Mouse (Mus musculus): ENCODE measurements around the gene Tmem69. TPM values are rescaled to one million over a fixed set of nuclear protein-coding genes. Genes with fewer than 3 reads are reported as not detected.

The Tmem69 gene
- total RNA-seq (2014; fragmentation: Nextera tagmentation) (40.3 and 44.1 TPM in 2 replicates), total RNA-seq (2017) (16.1 and 21.7 TPM in 2 replicates)

DNA sequence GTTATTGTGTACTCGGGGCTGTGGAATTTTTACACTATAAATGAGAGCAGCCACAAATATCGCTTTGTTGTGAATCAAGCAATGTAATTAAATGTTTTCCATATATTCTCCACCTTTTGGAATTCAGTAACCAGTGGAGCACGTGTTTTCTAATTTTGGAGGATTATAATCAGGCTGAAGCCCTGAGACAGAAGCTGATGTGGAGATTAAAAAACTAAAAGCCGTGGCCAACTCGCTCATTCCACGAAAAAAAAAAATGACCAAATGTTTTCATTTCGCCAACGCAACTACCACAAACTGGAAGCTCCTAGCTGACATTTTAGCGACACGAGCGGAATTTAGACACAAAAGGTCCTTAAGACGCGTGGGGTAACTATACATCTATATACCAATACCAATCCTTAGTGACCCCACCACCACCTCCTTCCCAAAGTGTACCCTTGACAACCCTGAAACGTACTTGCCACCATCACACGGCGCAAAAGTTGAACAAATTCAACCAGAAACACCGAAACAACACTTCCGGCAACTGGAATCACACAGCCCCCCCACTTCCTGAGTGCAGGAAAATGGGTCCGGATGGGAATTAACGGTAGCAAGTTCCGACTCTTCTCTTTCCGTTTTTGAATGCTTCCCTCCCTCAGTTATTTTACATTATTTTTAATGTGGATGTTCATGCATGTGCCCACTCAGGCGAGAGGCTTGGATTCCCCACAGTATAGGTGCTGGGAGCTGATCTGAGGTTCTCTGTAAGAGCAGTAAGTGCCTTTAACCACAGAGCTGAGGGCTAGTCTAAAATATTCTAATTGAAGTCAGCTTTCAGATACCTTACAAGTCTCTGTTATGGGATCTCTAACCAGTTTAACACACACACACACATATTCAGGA lies at the start of gene Tmem69:
TSS of gene Tmem69 (minus strand) at position 524 of the 888 bp plus-strand sequence.
- peak; percentile 23; the same call in 1 of the 2 replicates for ATAC-seq (replicated peaks; ENCODE audit: low FRiP score, low TSS enrichment, poor library complexity, severe bottlenecking)

DNA sequence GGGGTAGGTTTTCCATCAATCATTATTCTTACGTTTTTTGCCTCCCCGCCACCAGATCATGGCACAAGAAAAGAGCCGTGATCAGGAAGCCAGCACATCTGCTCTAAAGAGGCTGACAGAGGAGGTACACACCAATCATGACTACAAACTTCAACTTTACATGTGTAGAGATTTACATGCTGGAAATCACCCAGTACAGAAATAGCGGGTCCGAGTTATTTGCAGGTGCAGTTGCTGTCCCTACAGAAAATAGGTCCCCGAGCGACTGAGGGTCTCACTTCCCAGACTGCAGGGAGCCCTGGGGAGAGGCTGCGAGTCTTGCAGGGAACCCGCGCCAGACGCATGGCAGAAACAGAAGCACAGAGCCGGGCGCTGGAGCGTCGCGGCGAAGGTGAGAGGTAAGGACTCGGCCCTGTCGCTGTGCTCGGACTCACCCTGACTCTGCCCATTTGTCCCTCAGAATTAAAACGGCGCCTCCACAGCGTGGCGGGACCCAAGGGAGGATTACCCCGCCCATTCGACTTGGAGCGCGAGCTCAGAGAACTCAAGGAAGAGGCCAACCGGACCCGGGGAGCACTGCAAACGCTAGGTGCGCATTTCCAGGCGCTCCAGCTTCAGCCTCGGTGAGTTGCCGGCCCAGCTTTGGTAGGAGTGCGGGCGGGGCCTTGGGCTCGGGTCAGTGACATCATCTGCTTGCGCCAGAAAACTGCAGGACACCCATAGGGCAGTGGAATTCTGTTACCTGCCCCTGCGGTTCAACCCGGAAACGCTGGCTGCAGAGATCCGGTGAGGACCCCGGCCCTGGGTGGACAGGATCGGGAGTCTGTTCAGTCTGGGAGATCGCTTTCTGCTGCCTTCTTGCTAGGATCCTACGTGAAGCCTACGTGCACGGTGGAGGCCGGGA lies 41.5 kb upstream of the Tmem69 start:
- ATAC-seq (replicated peaks; ENCODE audit: low FRiP score, low TSS enrichment, poor library complexity, severe bottlenecking), result peak; percentile 91

DNA sequence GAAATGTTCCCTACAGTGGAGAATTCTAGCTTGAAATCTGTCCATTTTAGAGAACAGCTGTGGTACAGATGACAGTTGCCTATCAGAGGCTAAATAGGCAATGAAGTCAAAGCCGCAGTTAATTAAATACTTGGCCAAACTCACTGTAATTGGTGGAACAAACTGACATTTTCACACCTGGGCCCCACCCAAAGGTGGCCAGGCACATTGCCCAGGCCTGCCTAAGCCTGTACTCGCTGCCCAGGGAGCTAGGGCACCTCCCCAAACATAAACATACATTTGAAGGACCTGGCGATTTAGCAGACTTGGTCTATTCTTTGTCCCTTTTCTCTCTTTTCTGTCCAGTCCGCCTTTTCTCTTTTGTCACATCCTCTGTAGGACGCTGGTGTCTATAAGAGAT lies 40.6 kb upstream of the Tmem69 start, which contains the start of gene Ccdc17:
TSS of gene Ccdc17 (plus strand) at position 276 of the 400 bp plus-strand sequence.
- no peak for ATAC-seq (replicated peaks; ENCODE audit: low FRiP score, low TSS enrichment, poor library complexity, severe bottlenecking)

DNA sequence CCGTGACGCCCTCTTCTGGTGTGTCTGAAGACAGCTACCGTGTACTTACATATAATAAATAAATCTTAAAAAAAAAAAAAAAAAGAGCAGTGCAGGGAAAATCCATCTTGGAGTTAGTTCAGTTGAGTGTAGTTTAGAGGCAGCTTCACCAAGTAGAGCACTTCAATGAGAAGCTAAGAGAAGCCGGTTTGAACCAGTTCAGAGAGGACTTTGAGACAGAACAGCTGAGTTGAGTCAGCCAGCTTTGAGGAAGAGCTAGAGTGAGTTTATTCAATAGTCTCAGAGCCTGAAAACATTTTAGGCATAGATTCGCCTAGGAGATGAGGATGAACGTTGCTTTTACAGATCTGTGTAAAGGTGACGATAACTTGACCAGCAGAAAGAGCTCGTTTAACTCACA lies 40.1 kb upstream of the Tmem69 start:
- ATAC-seq (replicated peaks; ENCODE audit: low FRiP score, low TSS enrichment, poor library complexity, severe bottlenecking), result no peak

DNA sequence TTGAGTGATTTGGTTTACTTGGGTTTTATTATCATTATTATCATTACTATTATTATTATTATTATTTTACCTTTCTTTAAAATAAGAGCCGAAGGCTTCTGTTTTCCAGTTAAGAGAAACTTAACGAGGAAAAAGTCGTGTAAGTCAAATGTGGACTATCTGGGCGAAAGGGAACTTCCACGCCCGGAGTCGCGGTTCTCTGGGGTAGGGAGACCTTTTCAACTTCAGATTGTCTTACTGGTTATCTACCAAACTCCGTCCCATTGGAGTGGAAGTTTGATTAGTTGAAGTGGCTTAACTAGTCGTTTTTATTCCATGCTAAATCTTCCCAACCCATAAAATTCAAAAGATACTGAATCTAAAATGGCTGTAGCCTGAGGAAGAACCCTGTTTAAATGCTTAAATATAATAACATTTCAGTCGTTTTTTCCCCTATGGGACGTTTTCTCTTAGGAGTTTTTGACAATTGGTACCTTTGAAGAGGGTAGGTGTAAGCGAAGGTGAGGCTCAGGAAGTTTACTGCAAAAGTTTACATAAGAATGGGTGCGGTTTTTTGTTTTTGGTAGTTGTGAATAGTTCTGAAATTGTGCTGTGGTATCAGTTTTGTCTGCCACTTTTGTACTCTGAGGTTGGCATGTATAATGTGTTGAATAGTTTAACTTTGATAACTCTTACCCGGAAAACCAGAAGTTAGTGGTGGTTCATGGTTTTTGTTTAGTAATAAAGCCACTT lies 2.6 kb upstream of the Tmem69 start:
- ATAC-seq (replicated peaks; ENCODE audit: low FRiP score, low TSS enrichment, poor library complexity, severe bottlenecking), result no peak

DNA sequence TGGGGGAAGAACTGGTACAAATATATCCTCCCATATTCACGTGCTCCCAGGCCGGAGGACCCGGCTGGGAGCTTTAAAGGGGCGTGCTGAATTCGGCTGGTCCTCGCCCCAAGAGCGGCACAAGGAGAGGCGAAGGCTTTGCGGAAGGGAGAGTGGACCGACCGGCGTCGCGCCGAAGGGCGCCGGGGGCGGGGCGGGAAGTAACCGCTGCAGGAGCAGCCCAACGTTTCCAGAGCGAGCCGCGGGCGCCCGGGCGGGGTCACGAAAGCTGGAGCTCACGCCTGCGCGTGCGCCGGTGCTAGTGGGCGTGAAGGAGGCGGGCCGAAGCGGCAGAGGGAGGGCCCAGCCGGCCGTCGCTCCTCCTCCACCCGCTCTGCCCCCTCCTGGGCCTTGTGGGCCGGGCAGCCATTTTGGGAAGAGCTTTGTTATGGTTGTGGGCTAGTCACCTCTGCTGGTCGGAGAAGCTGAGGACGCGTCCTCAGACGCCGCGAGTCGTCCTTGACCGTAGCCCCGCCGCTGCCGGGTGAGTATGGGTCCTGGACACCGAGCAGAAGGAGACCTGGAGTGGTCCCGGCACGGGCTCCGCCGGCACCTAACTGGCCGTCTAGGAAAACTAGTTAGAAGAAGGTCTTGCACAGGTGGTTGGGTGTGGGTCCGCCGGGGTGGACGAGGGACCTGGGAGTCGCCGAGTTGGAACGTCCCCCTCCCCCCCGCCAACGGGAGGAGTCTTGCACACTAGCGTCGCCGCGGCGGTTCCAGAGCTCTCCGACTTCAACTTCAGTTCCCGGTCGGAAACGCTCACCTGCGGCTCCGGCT lies 1.8 kb upstream of the Tmem69 start, which contains the start of gene Gpbp1l1:
TSS of gene Gpbp1l1 (plus strand) at position 353 of the 816 bp plus-strand sequence.
- peak; percentile 89 for ATAC-seq (replicated peaks; ENCODE audit: low FRiP score, low TSS enrichment, poor library complexity, severe bottlenecking)

DNA sequence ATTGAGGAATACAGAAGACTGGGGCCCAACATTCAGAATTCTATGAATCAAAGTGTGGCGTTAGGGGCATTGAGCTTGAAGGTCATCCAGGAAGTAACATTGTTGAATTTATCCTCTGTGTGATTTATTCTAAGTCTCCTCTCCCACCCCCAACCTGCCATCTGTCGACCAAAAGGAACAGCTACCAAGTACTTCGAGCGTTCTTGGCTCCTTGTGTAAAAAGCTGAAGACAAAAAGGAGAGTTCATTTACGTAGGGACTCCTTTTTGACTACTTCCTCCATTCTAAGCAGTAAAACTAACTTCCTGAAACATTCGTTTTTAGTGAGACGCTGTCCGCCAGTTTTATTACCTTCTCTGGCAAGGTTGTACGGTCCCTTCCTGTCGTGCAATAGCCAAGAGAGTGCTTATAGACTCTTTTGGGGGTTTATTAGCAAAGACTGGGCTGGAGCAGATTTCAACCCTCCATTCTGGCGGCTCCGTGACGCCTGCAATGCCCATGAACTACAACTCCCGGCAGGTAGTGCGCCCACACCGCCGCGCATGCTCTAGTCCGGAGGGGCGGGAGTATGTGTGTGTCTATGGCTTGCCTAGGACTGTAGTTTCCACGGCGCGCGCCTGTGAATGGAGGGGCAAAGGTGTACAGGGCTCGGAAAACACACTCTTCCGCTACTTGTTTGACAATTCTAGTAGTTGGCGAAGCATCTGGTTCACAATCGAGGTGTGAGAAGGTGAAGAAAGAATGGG lies 997 bp upstream of the Tmem69 start:
- ATAC-seq (replicated peaks; ENCODE audit: low FRiP score, low TSS enrichment, poor library complexity, severe bottlenecking), result peak; percentile 90

DNA sequence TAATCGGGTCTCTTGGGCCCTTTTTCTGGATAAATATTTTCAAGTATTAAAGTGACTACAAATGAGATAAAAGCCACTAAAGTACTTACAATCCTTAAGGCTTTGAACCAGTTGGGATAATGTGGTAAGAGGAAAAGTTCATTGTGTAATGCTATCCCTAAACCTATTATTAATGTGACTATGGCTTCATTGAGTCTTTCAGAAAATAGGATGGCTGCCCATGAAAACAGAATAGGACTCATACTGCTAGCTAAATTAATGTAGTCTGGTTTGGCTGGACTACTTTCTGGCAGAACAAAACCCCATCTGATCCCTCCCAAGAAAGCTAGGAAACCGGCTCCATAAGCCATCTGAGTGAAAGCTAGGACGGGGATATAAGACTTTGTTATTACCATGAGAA lies 2.7 kb downstream of the Tmem69 start:
- ATAC-seq (replicated peaks; ENCODE audit: low FRiP score, low TSS enrichment, poor library complexity, severe bottlenecking), result no peak

DNA sequence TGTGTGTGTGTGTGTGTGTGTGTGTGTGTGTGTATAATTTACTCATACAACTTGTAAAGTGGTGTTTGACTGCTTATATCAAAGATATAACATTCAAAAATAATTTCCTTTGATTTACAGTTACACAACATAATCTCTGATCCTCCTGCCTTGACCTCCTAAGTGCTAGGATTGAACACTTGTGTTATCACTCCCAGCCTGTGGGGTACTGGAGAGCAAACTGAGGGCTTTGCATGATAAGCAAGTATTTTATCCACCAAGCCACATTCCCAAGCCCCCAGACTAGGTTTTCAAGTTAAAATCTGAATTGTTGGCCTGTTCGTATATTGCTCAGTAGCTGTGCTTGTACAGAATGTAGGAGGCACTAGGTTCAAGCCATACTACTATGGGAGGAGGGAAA lies 5.3 kb downstream of the Tmem69 start:
- peak; percentile 59; the same call in 1 of the 2 replicates for ATAC-seq (replicated peaks; ENCODE audit: low FRiP score, low TSS enrichment, poor library complexity, severe bottlenecking)

DNA sequence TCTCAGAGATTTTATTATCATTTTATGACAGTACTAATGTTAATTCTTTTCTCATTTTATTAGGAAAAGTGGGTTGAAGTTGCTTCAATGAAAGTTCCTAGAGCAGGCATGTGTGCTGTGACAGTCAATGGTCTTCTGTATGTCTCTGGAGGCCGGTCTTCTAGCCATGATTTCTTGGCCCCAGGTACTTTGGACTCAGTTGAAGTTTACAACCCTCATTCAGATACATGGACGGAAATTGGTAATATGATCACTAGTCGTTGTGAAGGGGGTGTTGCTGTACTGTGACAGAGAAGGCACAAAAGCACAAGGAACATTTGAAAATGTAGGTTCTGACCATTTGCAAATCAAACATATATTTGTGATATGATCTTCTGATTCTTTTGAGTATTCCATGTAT lies 18.0 kb downstream of the Tmem69 start:
- no peak for ATAC-seq (replicated peaks; ENCODE audit: low FRiP score, low TSS enrichment, poor library complexity, severe bottlenecking)

DNA sequence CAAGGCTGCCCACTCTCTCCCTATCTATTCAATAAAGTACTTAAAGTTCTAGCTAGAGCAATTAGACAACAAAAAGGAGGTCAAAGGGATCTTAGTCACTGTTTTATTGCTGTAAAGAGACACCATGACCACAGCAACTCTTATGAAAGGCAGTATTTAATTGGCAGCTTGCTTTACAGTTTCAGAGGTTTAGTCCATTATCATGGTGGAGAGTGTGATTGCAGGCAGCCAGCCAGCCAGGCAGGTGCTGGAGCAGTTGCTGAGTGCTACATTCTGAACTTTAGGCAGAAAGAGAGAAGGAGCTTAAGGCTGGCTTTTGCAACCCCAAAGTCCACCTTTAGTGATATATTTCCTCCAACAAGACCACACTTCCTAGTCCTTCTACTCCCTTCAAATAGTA lies 19.4 kb downstream of the Tmem69 start:
- ATAC-seq (replicated peaks; ENCODE audit: low FRiP score, low TSS enrichment, poor library complexity, severe bottlenecking), result no peak

DNA sequence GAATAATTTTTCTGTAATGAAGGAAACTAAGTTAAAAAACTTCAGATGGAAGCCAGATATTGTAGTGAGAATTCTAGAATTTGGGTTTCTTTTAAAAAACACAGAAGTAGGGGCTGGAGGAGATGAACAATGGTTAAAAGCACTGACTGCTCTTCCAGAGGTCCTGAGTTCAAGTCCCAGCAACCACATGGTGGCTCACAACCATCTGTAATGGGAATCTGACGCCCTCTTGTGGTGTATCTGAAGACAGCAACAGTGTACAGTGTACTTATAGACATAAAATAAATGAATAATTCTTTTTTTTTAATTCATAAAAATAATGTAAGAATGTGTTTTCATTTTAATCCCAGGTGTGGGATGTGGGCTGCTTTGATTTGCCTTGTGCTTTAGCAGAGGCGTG lies 24.6 kb downstream of the Tmem69 start:
- no peak for ATAC-seq (replicated peaks; ENCODE audit: low FRiP score, low TSS enrichment, poor library complexity, severe bottlenecking)

DNA sequence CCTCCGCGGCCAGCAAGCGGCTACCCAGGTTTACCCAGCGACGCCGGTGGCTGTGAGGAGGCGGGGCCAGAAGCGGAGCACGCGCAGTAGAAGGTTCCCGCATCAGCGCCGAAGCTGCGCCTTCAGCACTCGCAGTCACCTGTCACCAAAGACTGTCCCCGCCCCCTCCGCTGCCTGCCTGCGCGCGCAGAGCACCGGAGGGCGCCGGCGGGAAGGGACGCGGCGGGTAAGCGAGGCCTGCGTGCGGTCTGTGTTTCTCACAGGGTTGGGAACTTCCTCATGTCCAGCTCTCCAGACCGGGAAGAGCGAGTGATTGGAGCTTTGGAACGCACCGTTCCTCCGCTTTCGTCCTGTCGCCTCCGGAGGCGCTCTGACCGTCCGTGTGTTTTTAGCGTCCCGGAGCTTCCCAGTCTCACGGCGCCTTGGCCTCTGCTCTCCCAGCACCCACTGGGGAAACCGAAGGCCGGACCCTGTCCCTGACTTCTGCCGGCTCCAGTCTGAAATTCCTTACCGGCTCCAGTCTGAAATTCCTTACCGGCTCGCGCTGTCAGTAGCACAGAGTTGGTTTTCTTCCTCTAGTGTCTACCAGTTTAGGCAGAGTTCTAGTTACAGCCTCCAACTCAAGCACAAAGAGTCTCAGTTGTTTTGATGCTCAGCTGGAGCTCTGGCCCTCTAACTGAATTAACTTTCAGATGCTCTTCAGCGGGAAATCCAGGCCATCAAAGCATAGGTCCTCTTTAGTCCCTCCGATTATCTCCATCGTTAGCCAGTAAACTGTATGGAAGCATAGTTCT lies 48.1 kb downstream of the Tmem69 start, which contains the start of gene Ipp:
TSS of gene Ipp (plus strand) at position 125 of the 794 bp plus-strand sequence.
- ATAC-seq (replicated peaks; ENCODE audit: low FRiP score, low TSS enrichment, poor library complexity, severe bottlenecking), result peak; percentile 99

DNA sequence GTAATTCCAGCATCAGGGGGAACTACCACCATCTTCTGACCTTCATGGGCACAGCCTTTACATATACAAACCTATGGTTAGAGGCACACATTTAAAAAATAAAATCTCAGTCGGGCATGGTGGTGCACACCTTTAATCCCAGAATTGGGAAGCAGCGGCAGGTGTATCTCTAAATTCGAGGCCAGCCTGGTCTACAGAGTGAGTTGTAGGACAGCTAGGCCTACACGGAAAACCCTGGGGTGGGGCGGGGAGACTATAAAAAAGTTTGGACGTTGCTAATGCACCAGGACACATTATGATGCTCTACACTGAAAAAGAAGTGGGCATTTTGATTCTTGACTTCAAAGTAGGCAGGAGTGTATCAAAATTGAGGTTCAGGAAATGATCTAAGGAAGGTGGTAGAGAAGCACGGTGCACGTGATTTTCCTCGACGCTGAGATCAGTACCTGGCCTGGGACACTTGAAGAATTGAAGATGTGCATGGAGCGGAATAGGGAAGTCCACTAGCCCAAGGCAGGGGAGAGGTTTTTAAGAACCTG lies 48.8 kb downstream of the Tmem69 start:
- no peak for ATAC-seq (replicated peaks; ENCODE audit: low FRiP score, low TSS enrichment, poor library complexity, severe bottlenecking)
